Mouse (Mus musculus) cortical plate, adult 2 months (tissue): Measurements from ENCODE around the gene Fcgr3. TPM values are rescaled to one million over a fixed set of nuclear protein-coding genes. Genes with fewer than 3 reads are reported as not detected.

Experiments used
- H3K27ac ChIP-seq: fragments of 200-500 bp; 2 replicates; pipeline ENCODE4 v1.5.1; 2012; ENCODE audit warnings: low read length, control low read depth, inconsistent platforms; ENCODE audit not compliant: insufficient read depth
- H3K4me1 ChIP-seq: fragments of 200-500 bp; 2 replicates; pipeline ENCODE4 v1.6.1; 2011; ENCODE audit warnings: low read length; ENCODE audit not compliant: control insufficient read depth, insufficient read depth
- H3K4me3 ChIP-seq: fragments of 200-500 bp; 2 replicates; pipeline ENCODE4 v1.5.1; 2011; ENCODE audit warnings: mild to moderate bottlenecking, low read length, control low read depth; ENCODE audit not compliant: insufficient read depth
- CTCF ChIP-seq: fragments of 200-500 bp; IDR thresholded peaks from 2 replicates; pipeline ENCODE4 v1.5.1; 2011; ENCODE audit warnings: mild to moderate bottlenecking, control low read depth, low read length; ENCODE audit not compliant: insufficient read depth; ENCODE audit errors: extremely low read depth
- POLR2A ChIP-seq: fragments of 200-500 bp; IDR thresholded peaks from 2 replicates; pipeline ENCODE4 v1.6.1; 2011; ENCODE audit warnings: mild to moderate bottlenecking, low read length, control low read depth; ENCODE audit not compliant: insufficient read depth; ENCODE audit errors: extremely low read depth
- polyA plus RNA-seq: library from polyadenylated mRNA; depleted of rRNA; stranded (reverse); fragments of >200 nt; gene quantifications from 2 replicates; pipeline ENCODE4 v1.2.3, GENCODE M21; 2012

The Fcgr3 gene
- polyA plus RNA-seq, 1 experiment: 20.6 TPM

GRCm38 (mm10) chr1:171044365-171045078, 20.2 kb downstream of the Fcgr3 start:
- Histone ChIP-seq H3K27ac (peak overlapping the region; percentile 43), H3K4me3 (peak overlapping the region; percentile 50)
- TF ChIP-seq CTCF: no peak
- TF ChIP-seq POLR2A: peak; percentile 66

GRCm38 (mm10) chr1:171043594-171044153, 21.1 kb downstream of the Fcgr3 start:
- TF ChIP-seq CTCF (no peak), POLR2A (no peak)
- Histone ChIP-seq H3K4me3 (peak overlapping the region; percentile 50; the same call in 1 of the 2 replicates), H3K27ac (no peak overlapping the region), H3K4me1 (no peaks in the 10 kb centered on the region)

More at GRCm38 (mm10) chr1:171044365-171045078, 20.2 kb downstream of the Fcgr3 start:
- H3K4me1 ChIP-seq: no peaks in the 10 kb centered on the region

- Histone ChIP-seq H3K4me1 (0 out of 2 replicates have a peak, but pooled peaks cover under 1% of the 10 kb centered on the region), H3K4me3 (no peak overlapping the region), H3K27ac (no peak overlapping the region)
- TF ChIP-seq POLR2A: no peak
- no peak for TF ChIP-seq CTCF
These were observed 24.9 kb downstream of the Fcgr3 start for GRCm38 (mm10) chr1:171039880-171040279.

GRCm38 (mm10) chr1:171039135-171039534, 25.6 kb downstream of the Fcgr3 start:
- Histone ChIP-seq H3K4me1 (0 out of 2 replicates have a peak, but pooled peaks cover 2% of the 10 kb centered on the region), H3K4me3 (no peak overlapping the region; the same call in 1 of the 2 replicates), H3K27ac (no peak overlapping the region)
- no peak for TF ChIP-seq POLR2A
- TF ChIP-seq CTCF: no peak

GRCm38 (mm10) chr1:171037861-171038721, 26.6 kb downstream of the Fcgr3 start:
- Histone ChIP-seq H3K4me3 (peak overlapping the region; percentile 72), H3K27ac (peak overlapping the region; percentile 73), H3K4me1 (0 out of 2 replicates have a peak, but pooled peaks cover 2% of the 10 kb centered on the region)
- TF ChIP-seq CTCF (no peak), POLR2A (no peak)

GRCm38 (mm10) chr1:171036550-171037324, 28.0 kb downstream of the Fcgr3 start:
- H3K4me3 ChIP-seq: peak overlapping the region; percentile 72
- TF ChIP-seq CTCF: no peak
- no peak for TF ChIP-seq POLR2A
- H3K27ac ChIP-seq: no peak overlapping the region
- 0 out of 2 replicates have a peak, but pooled peaks cover 2% of the 10 kb centered on the region for H3K4me1 ChIP-seq

GRCm38 (mm10) chr1:171035611-171036010, 29.1 kb downstream of the Fcgr3 start:
- H3K27ac ChIP-seq: no peak overlapping the region
- peak overlapping the region; percentile 26 for H3K4me3 ChIP-seq
- H3K4me1 ChIP-seq: 0 out of 2 replicates have a peak, but pooled peaks cover 2% of the 10 kb centered on the region
- TF ChIP-seq POLR2A (no peak), CTCF (no peak)

GRCm38 (mm10) chr1:171034201-171034600, 30.5 kb downstream of the Fcgr3 start:
- Histone ChIP-seq H3K27ac (no peak overlapping the region), H3K4me3 (peak overlapping the region; percentile 45), H3K4me1 (0 out of 2 replicates have a peak, but pooled peaks cover 2% of the 10 kb centered on the region)
- TF ChIP-seq CTCF: no peak
- TF ChIP-seq POLR2A: no peak
